Mouse (Mus musculus): ENCODE results near the gene Trip10. TPM values are rescaled to one million over a fixed set of nuclear protein-coding genes. Genes with fewer than 3 reads are reported as not detected.

Gene Trip10
- total RNA-seq, 2 experiments from 2014 or later = 90.6 to 107 TPM

DNA sequence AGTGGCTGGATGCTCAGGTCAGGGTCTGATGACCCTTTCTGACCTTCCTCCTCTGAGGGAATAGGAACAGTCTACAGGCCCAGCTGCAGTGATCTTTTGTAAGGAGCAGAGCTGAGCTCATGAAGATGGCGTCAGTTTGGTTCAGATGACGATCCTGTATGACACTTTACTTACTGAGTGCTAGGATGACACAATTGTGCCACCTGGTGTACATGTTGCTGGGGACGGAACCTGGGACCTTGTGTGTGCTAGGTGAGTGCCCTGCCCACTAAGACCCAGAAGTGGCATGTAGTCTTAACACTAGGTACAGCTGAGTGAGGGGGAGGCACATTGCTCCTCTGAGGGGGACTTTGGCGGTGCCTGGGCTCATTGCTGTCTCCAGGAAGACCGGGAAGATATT is 34.7 kb downstream of the Trip10 start:
- DNase-seq (ENCODE audit: low spot score) = no peak
- intact Hi-C loops (cut with DNase I) = loop anchor here (5.0 kb wide), 1 partner anchor 43 kb away; no protein-coding TSS in a partner anchor

DNA sequence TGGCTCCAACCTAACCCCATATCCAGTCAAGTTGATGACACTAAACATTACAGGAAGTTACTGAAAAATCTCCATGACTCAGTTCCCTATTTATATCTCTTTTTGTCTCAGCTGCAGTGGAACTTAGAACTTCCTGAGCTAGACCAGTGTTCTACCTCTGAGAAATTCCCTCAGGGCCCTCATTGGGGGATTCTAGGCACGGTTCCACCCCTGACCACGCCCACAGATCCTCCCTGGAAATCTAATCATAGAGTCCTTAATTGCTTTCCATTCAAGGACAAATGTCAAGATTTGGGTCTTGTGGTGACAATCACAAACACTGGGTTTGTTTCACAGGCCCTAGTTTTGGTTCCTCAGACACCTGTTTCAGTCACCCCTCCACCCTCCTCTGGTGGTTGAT is 35.8 kb downstream of the Trip10 start:
- intact Hi-C loops (cut with DNase I) = no loop called here
- DNase-seq (ENCODE audit: low spot score) = no peak

DNA sequence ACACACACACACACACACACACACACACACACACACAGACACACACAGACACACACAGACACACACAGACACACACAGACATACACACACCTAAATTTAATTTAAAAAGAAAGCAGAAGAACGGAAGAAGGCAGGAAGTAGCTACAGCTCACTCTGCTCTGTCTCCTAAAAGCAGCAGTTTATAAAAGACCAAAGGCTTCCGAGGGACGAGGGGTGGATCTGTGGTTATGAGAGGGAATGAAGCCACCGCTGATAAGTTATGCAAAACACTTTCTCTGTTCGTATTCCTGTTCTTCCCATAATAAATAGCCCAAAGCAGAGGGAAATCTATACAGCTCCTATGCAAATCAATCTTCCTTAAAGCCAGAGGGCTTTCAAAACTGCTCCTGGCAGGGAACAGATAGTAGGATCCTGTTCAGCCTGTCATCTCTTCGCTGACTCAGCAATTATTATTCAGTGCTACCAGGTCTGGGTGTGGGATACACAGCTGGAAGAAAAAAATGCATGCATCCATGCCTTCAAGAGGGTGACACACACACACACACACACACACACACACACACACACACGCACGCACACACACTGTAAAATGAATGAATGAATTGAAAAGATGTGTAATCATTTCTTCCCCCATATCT is 37.6 kb downstream of the Trip10 start:
- intact Hi-C loops (cut with DNase I) = no loop called here
- DNase-seq (ENCODE audit: low spot score) = no peak

DNA sequence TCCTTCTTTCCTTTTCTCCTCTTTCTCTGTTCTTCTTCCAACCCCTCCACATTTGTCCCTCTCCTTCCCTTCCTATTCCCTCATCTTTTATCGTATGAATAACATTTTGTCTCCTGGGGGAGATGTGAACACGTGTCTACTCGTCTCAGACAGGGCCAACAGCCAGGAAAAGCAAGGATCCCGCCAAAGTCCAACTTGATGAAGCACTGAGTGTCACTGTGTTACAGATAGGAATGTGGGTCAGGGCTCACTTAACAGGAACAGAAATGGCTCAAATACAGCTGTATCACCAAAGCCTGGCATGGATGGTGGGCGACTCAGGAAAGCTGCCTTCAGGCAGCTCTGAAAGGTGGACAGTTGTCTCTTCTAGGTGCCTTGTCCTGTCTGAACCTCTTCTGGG is 40.0 kb downstream of the Trip10 start:
- intact Hi-C loops (cut with DNase I) = no loop called here

DNA sequence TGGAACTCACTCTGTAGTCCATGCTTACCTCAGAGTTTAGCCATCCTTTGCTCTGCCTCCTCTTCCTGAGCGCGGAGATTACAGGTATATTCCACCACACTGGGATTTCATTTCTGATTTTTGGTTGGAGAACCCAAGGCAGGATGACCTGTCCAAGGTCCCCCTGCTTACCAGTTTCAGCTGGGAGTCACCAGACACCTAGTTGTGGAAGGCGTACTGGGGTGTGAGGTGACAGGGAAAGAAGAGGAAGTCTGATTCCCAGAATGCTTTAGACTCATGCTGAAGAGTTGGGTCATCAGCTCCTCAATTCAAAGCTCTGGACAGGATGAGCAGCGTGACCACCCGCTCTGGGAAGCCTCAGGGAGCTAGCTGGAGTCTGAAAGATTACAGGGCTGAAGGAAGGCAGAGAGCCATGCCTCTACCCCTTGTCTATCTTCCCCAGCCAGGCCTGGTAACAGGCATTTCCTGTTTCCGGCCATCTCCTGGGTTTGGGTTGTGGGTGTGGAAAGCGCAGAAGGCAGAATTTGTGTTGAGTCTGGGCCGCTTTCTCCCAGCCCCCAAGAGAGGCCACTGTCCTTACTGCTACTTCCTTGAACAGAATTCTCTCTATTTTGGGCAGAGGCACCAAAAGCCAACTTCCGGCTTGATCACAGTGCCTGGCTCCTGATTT is 40.9 kb downstream of the Trip10 start:
- DNase-seq (ENCODE audit: low spot score) = no peak
- intact Hi-C loops (cut with DNase I) = no loop called here

More for the DNA sequence above, 40.0 kb downstream of the Trip10 start:
- no peak for DNase-seq (ENCODE audit: low spot score)

DNA sequence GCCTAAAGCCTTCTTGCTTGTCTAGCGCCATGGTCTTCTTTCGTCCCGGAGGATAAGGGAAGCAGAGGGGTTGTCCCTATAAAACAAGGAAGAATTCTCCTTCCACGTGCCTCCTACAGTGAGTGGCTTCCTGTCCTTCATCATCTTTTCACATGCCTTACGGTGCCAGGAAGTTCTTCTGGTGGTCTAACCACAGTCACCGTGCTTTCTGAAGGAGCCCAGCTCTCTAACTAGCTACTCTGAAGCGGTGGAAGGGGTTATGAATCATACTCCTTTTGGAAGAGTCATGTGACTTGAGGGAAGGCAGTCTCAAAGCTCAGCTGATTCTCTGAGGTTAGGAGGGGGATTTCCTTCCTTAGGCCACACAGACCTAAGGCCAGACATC is 41.4 kb downstream of the Trip10 start:
- intact Hi-C loops (cut with DNase I) = no loop called here
- DNase-seq (ENCODE audit: low spot score) = no peak

DNA sequence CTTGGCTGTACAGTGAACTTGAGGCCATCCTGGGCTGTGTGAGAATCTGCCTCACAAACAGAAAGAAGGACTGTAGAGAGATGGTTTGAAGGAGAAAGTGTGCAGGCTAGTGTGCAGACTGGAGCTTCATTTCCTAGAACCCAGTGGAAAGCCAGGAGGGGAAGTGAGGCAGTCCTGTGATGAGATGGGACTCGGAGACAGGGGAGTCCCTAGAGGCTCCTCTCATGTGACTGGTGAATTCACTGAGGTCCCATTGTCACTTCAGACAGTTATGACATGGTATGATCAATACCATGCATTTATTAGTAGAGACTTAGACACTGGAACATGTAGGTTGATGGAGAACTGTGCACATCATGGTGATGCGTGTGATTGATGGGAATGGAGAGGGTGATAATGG is 43.0 kb downstream of the Trip10 start:
- intact Hi-C loops (cut with DNase I) = no loop called here
- DNase-seq (ENCODE audit: low spot score) = no peak

DNA sequence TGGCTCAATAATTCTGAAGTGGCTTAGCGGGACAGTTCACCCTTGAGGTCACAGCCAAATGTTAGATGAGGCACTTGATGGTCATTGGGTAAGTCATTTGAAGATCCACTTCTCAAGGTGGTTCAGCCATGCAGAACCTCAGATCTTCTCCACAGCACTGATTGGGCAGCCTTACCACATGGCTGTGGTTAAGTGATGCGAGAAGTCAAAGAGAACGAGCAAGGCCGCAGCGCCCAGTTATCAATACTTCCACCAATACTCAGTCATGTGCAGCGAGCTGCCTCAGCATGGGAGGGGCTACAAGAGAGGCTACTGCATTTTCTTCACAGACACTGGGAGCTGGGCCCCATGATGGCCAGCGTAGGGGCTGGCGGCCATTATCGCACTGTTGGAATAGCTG is 43.7 kb downstream of the Trip10 start:
- DNase-seq (ENCODE audit: low spot score) = no peak
- intact Hi-C loops (cut with DNase I) = no loop called here

DNA sequence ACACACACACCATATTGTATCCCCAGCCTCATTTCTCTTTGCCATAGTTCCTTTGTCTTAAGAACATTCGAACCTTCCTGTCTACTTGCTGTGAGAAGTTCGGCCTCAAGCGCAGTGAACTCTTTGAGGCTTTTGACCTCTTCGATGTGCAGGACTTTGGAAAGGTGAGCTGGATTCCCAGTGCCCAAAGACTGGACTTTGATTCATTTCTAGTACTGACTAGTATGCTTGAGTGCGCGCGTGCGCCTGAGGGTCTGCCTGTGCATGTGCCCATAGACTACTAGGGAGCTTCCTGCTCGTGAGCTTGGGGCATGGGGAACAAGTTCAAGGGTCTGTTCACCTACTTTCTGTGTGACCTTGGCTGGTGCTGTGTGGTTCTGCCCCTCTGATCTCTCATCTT is 46.7 kb downstream of the Trip10 start:
- no peak for DNase-seq (ENCODE audit: low spot score)
- intact Hi-C loops (cut with DNase I) = no loop called here

DNA sequence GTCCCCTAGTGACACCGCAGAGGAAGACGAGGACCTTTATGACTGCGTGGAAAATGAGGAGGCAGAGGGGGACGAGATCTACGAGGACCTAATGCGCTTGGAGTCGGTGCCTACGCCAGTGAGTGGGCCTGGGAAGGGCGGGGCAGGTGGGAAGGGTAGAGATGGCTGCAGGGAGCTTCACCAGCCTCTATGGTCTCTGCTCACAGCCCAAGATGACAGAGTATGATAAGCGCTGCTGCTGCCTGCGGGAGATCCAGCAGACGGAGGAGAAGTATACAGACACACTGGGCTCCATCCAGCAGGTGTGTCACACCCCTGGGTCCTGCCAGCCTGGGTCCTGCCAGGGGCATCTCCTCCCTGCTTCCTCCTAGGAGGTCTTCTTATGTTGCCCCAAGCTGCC is 47.8 kb downstream of the Trip10 start:
- no peak for DNase-seq (ENCODE audit: low spot score)
- intact Hi-C loops (cut with DNase I) = no loop called here

DNA sequence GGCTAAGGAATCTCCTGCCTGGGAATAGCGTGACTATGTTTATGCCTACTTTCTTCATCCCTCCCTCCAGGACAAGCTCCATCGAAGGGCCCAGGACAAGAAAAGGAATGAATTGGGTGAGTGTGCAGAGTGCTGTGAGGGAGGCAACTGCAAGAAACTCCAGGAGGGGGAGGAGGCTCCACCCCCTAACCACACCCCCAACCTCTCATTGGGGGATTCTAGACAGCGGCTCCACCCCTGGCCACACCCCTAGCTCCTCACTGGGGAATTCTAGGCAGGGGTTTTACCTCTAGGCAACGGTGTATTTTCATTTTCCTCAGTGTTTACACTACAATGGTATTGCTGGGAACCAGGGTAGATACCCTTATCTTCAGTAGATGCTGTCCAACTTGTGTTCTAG is 56.3 kb downstream of the Trip10 start:
- intact Hi-C loops (cut with DNase I) = no loop called here
- no peak for DNase-seq (ENCODE audit: low spot score)

DNA sequence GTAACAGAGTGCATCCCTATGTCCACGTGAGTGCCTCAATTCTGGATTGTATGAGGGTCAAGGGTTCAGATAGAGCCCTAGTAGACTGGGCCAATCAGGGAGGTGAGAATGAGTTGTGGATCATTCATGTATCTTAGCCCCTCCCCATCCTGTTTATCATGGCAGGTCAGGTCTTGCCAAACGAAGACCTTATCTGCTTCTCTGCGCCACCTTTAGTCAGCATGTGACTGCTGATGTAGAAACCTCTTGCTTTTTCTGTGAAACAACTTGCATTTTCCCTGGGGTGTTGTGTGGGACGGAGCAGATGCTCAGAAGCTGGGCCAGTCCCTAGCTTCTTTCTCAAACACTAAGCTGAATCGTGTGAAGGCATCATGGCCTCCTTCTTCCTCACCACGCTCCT is 57.8 kb downstream of the Trip10 start:
- intact Hi-C loops (cut with DNase I) = no loop called here
- DNase-seq (ENCODE audit: low spot score) = no peak

DNA sequence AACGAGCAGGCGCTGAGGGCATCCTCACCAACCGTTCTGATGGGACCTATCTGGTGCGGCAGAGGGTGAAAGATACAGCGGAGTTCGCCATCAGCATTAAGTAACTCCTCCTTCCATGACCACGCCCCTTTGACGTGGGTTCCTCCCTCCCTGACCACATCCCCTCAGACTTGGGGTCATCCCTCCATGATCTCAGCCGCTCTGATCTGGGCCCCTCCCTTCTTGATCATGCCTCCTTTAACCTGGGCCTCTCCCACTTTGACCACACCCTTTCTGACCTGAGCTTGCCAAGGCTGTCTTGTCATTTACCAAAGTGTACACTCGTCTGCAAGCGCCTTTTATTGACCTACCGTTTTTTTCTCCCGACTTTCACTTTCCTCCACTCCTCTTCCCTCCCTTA is 62.5 kb downstream of the Trip10 start:
- DNase-seq (ENCODE audit: low spot score) = no peak
- intact Hi-C loops (cut with DNase I) = no loop called here

Small RNA genes within 50 kb of the gene (microRNA-seq; reads per million reads assigned to microRNA genes)
- not detected for gene Mir6978

Other genes with a start within 250 kb of the Trip10 start
- not detected for gene Pspn, start 249.4 kb upstream of the Trip10 start, total RNA-seq (2021)
- gene Gtf2f1, start 238.2 kb upstream of the Trip10 start, total RNA-seq (2021) = 10 to 100 TPM; 20.4 to 22.7 TPM
- gene Gm17949, start 238.0 kb upstream of the Trip10 start, total RNA-seq (2021) = not detected
- 10 to 100 TPM; 44.8 to 44.9 TPM for gene Khsrp, start 217.9 kb upstream of the Trip10 start, total RNA-seq (2021)
- gene Slc25a41, start 207.8 kb upstream of the Trip10 start, total RNA-seq (2021) = not detected
- gene Crb3, start 190.3 kb upstream of the Trip10 start, total RNA-seq (2021) = under 1 TPM in 1 of 2 experiments, not detected in 1; 0.78 TPM
- gene Slc25a23, start 189.6 kb upstream of the Trip10 start, total RNA-seq (2021) = 10 to 100 TPM; 65.1 to 75.0 TPM
- 1 to 10 TPM in 1 of 2 experiments, under 1 TPM in 1; 0.96 to 2.1 TPM for gene Dennd1c, start 170.9 kb upstream of the Trip10 start, total RNA-seq (2021)
- gene Tubb4a, start 161.7 kb upstream of the Trip10 start, total RNA-seq (2021) = 1 to 10 TPM; 3.2 to 3.3 TPM
- under 1 TPM; 0.28 to 0.57 TPM for gene Tnfsf9, start 144.1 kb upstream of the Trip10 start, total RNA-seq (2021)
- not detected for gene Cd70, start 99.7 kb upstream of the Trip10 start, total RNA-seq (2021)
- gene Tnfsf14, start 55.3 kb upstream of the Trip10 start, total RNA-seq (2021) = not detected
- 10 to 100 TPM; 47.1 to 80.7 TPM for gene C3, start 21.3 kb upstream of the Trip10 start, total RNA-seq (2021)
- gene Gpr108, start 1.0 kb upstream of the Trip10 start, total RNA-seq (2021) = 10 to 100 TPM; 26.1 to 29.5 TPM
- 1 to 10 TPM; 1.5 to 1.7 TPM for gene Vav1, start 29.6 kb downstream of the Trip10 start, total RNA-seq (2021)
- 10 to 100 TPM in 1 of 2 experiments, 1 to 10 TPM in 1; 8.7 to 10.1 TPM for gene Adgre1, start 109.2 kb downstream of the Trip10 start, total RNA-seq (2021)

Measured in heart, postnatal 25 days (tissue).